Mouse (Mus musculus) 3T3-L1 (cell line): ENCODE results near the gene Trpm4.

Source experiments
- DNase-seq: peaks from one replicate; pipeline ENCODE4 v3.0.0-alpha.2; 2015; ENCODE audit warnings: low read depth, low spot score

The Trpm4 gene

DNA sequence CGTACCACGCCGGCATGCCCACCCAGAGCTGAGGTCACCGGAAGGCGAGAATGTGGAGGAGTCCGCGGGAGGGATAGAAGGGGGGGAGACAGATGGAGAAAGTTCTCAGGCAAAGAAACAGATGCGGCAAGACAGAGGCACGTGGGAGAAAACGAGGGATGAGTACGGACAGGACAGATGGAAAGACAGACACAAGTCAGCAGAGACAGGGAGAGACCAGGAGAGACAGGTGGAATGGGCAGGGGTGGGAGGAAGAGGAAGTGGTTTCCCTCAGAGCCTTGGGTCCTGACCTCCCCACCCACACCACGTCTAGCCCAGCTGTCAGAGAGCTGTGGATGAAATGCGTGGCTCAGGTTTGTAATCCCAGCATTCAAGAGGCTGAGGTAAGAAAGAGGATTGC lies 13.3 kb upstream of the Trpm4 start:
- no peak for DNase-seq

DNA sequence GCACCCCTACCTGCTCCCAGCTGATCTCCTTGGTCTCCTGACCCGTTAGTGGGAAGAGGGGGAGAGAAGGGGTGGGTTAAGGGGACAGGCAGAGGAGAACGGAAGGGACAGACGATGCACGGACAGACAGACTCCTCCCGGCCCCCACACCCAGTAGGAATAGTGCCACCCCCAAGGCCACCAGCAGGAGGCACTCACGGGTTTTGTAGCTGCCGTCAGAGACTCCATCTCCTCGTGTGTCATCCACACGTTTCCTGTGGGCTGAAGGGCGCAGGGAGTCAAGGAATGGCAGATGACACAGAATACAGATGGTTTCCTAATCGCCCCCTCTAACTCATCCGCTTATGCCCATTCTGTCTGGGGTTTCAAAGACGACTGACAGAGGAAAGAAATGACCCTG lies 10.0 kb upstream of the Trpm4 start:
- DNase-seq, result peak; percentile 24

DNA sequence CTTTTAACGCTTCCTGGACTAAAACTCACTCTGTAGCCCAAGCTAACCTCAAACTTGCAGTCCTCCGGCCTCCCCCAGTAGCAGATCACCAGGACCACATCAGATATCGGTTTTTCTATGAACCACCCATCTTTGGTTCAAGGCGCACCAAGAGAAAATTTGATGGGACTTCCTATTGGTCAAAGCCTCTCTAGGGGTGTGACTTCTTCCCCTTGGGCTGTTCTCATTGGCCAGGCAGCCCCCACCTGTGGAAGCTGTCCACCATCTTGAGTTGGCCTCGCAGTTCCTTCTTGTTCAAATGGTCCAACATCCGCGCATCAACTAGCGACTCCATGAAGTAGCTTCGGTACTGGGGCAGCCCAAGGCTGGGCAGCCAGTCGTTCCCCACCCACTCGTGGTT lies 8.5 kb upstream of the Trpm4 start:
- no peak for DNase-seq

DNA sequence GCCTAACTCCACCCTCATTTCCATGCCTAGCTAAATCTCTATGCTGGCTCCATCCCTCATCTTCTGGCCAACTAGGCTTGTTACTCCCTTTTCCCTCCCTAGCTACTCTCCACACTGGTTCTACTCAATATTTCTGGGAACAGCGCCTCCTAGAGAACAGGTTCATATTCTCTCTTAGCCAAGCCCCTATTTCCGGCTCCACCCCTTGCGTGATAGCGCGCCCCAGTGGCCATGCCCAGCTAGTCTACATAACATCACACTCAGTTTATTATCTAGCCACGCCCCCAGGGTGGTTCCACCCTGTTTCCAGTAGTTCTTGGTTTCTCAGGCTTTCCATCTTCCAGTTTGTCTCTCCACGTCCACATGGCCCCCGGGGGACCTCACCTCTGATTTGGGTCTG lies 7.7 kb upstream of the Trpm4 start:
- peak; percentile 95 for DNase-seq

DNA sequence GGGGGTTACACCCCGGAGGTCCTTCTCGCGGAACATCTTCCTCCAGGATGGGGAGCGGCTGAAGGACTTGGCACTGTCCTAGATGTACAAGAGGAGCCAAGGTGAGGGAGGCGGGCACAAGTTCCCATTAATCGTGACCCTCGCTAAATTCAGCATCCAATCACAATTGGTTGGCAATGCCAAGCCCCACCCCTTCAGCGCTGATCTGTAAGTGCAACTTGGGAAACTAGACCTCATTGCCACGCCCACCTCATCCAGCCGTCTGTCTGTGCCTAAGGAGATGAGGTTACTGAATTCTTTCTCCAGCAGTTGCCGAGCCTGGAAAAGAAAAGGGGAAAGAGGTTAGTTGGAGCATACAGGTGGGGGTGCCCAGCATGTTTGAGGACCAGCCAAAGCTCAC lies 7.1 kb upstream of the Trpm4 start:
- DNase-seq, result peak; percentile 87

GRCm38 (mm10) chr7:45340066-45340442 lies 6.5 kb upstream of the Trpm4 start:
- peak; percentile 20 for DNase-seq

DNA sequence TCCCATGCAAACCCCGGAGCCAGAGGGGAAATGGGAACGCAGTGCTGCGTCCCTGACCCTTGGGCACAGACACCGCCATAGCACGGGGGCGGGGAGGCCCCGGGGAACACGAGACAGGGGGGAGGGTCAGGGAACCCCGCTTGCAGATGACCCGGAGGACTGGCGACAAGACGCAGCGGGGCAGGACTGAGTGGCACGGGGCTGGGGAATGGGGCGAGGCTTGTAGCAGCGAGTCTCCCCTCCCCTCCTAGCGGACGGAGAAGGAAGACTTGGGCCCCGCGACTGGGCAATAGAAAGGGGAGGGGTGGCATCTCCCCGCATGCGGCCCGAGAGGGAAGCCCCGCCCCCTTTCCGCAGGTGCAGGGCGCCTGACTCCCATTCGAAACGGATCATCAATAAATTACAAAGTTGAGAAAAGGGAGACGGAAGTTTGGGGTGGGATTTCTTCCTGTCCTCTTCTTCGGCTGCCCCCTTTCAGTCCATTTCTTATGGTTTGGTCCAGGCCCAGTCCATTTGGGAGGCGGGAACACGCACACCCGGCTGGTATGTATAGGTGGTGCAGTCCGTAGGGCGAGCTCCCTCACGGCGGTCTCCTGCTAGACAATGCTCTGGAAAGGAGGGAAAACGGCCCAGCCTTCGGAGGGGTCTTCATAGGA lies 6.0 kb upstream of the Trpm4 start:
- DNase-seq, result peak; percentile 67

DNA sequence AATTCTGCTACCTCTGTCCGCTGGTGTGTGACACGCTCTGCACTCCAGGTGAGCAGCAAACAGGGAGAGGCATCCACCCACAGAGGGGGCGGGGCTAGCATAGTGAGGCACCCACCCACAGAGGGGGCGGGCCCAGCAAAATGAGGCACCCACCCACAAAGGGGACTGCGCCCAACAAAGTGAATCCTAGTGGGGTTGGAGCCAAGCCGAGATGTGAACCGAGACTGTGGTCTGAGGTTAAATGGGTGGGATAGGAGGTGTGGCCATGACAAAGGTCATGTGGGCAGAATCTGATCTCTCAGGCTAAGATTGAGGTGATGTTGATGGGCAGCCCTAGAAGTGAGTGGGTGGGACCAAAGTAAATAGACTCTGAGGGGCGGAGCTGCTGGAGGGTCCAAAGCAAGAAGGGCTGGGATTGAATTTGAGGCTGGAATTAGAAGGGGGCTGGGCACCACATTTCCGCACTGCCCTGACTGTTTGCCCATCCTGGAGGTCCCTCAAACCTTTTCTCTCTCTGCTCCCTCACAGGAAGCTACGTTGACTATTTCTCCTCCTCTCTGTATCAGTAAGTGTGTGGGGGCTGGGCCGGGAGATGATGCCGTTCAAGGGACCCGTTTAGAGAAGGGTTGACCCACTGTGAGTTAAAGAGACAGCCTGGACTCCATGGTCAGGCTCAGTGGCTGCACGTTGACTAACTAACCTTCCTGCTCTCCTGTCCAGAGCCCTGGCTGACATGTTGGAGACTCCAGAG lies 4.8 kb upstream of the Trpm4 start:
- no peak for DNase-seq

DNA sequence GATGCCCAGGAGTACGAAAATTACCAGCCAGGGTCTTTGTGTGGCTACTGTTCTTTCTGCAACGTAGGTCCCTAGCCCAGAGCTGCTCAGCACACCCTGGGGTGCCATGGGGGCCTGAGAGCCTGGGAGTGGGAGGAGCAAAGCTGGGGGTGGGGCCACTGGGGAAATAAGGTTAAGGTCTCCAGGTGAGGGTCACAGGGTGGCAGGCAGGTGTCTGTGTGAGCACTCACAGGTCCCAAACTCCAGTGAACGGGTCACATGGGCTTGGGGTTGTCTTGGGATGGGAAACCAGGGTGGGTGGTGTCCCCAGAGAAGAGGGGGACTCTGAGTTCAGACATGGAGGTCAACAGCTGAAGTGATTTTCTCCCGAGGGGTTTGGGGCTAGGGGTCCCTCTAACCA lies 3.9 kb upstream of the Trpm4 start:
- no peak for DNase-seq

DNA sequence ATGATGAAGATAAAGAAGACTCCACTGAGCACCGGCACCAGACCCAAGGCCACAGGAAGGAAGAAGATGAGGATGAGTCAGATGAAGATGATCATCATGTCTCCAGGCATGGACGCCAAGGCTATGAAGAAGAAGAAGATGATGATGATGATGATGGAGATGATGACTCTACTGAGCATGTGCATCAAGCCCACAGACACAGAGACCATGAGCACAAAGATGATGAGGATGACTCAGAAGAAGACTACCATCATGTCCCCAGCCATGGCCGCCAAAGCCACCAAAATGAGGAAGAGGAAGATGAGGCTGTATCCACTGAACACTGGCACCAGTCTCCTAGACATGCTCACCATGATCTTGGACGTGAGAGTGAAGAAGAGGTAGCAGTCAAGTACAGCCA lies 2.7 kb upstream of the Trpm4 start:
- DNase-seq, result no peak

- DNase-seq, result no peak
Observed at GRCm38 (mm10) chr7:45335056-45335455, 1.5 kb upstream of the Trpm4 start, which contains the start of gene Hrc. Gene Hrc (plus strand): TSS chr7:45335290.

GRCm38 (mm10) chr7:45334605-45335004 lies 1.0 kb upstream of the Trpm4 start:
- no peak for DNase-seq

GRCm38 (mm10) chr7:45332685-45333425 lies 725 bp downstream of the Trpm4 start:
- peak; percentile 57 for DNase-seq

- no peak for DNase-seq
Observed at GRCm38 (mm10) chr7:45331502-45331901, 2.1 kb downstream of the Trpm4 start.

GRCm38 (mm10) chr7:45328841-45329475 lies 4.6 kb downstream of the Trpm4 start:
- DNase-seq, result no peak

DNA sequence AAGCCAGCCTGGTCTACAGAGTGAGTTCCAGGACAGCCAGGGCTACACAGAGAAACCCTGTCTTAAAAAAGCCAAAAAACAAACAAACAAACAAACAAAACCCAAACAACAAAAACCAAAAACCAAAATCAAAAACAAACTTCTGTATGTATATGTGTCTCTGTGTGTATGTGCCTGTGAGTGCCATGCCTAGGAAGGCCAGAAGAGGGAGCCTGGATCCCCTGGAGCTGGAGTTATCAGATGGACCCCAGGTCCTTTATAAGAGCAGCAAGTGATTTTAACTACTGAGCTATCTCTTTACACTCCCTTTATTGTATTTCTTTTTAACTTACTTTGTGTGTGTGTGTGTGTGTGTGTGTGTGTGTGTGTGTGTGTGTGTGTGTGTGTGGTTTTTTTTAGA lies 7.8 kb downstream of the Trpm4 start:
- no peak for DNase-seq

DNA sequence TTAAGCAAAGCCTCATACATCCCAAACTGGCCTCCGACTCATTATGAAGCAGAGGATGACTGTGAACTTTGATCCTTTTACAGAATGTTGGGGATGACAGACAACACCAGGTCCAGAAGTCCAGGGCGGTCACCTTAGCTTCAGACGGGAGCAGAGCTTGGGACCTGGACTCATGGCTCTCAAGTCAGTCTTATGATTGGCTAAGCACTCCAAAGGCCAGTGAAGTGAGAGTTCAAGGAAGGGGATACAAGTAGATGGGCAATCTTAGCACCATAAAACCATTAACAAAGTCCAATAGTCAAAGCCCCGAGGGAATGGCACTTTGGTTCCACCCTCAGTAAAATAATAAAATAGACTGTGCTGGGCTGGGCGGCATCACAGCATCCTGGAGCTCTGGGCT lies 10.5 kb downstream of the Trpm4 start:
- DNase-seq, result no peak

GRCm38 (mm10) chr7:45322245-45322644 lies 11.3 kb downstream of the Trpm4 start:
- DNase-seq, result no peak

DNA sequence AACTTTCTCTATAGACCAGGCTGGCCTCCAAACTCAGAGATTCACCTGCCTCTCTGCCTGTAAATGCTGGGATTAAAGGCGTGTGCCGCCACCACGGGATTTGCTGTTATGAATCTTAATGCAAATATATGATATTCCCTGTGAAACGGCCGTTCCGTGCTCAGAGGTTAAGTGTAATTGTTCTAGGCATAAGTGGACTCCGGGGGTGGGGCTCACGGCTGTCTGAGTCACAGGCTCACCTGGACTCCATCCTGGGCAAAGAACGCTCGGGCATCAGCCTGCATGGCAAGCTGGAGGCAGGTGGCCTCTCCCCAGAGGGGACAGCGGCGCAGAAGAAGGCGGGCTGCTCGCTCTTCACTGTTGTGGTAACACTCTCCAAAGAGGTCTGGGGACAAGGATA lies 17.0 kb downstream of the Trpm4 start:
- no peak for DNase-seq

- no peak for DNase-seq
Observed at GRCm38 (mm10) chr7:45315182-45315701, 18.3 kb downstream of the Trpm4 start.

DNA sequence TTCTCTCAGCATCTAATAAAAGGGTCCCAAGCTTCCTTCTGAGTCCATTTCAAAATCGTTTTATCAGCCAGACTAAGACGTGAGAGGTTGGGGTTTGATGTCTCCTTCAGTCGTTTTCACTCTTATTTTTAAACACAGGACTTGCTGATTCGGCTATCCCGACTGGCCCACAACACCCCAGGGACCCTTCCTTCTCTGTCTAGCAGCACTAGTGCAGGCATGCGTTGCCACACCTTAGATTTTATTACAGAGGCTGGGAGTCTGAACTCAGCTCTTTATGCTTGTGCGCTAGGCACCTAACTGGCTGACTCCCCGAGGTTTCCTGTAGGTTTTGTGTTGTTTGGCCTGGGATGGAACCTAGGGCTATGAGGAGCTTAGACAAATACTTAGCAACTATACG lies 20.1 kb downstream of the Trpm4 start:
- DNase-seq, result peak; percentile 67
